Mouse (Mus musculus) MEL (cell line): ENCODE measurements around the gene Grid1. TPM values are rescaled to one million over a fixed set of nuclear protein-coding genes. Genes with fewer than 3 reads are reported as not detected.

ENCODE experiments used
- DNase-seq: peaks from one replicate; pipeline ENCODE4 v3.0.0; 2011; ENCODE audit warnings: low read depth, low spot score
- H3K27ac ChIP-seq: 2 replicates; pipeline ENCODE4 v1.5.1; 2012; ENCODE audit warnings: low read depth, mild to moderate bottlenecking, control low read depth, low read length, moderate library complexity; ENCODE audit not compliant: control insufficient read depth
- H3K27me3 ChIP-seq, 2 experiments: fragments of 150-350 bp in 1 of 2; sonication (generic) in 1 of 2; 2 replicates each; pipeline ENCODE4 v1.6.1; 2012; ENCODE audit warnings: low read length in 2 of 2, mild to moderate bottlenecking in 2 of 2, improper control_type of control experiment in 1 of 2, moderate library complexity in 1 of 2; ENCODE audit not compliant: insufficient read depth in 2 of 2, control insufficient read depth in 1 of 2
- H3K36me3 ChIP-seq, 2 experiments: 2 replicates each; pipeline ENCODE4 v1.6.1; 2012 to 2014; ENCODE audit warnings: low read length in 2 of 2, improper control_type of control experiment in 1 of 2, inconsistent platforms in 1 of 2, mild to moderate bottlenecking in 1 of 2; ENCODE audit not compliant: insufficient read depth in 2 of 2, control insufficient read depth in 1 of 2
- H3K4me1 ChIP-seq, 2 experiments: fragments of 150-350 bp in 1 of 2; sonication (generic) in 1 of 2; 2 replicates each; pipeline ENCODE4 v1.6.1; 2012; ENCODE audit warnings: low read length in 2 of 2, improper control_type of control experiment in 1 of 2, mild to moderate bottlenecking in 1 of 2; ENCODE audit not compliant: insufficient read depth in 2 of 2, control insufficient read depth in 1 of 2
- H3K4me3 ChIP-seq, 2 experiments: fragments of 150-350 bp in 1 of 2; sonication (generic) in 1 of 2; 2 replicates each; pipeline ENCODE4 v1.5.1; 2012; ENCODE audit warnings: low read depth in 2 of 2, low read length in 2 of 2, mild to moderate bottlenecking in 2 of 2, moderate library complexity in 2 of 2, control low read depth in 1 of 2, improper control_type of control experiment in 1 of 2; ENCODE audit not compliant: control insufficient read depth in 1 of 2, insufficient read depth in 1 of 2
- H3K79me2 ChIP-seq: 2 replicates; pipeline ENCODE4 v1.6.1; 2012; ENCODE audit warnings: mild to moderate bottlenecking, low read length, moderate library complexity; ENCODE audit not compliant: control insufficient read depth, poor library complexity, insufficient read depth
- H3K9ac ChIP-seq: 2 replicates; pipeline ENCODE4 v1.6.1; 2012; ENCODE audit warnings: low read depth, mild to moderate bottlenecking, control low read depth, low read length, moderate library complexity; ENCODE audit not compliant: control insufficient read depth, poor library complexity, severe bottlenecking
- H3K9me3 ChIP-seq: fragments of 150-350 bp; sonication (generic); replicated peaks from 2 replicates; pipeline ENCODE4 v1.6.1; 2012; ENCODE audit warnings: mild to moderate bottlenecking, low read length, improper control_type of control experiment, moderate library complexity; ENCODE audit not compliant: insufficient read depth
- CHD2 ChIP-seq: IDR thresholded peaks from 2 replicates; pipeline ENCODE4 v1.6.1; 2011; ENCODE audit warnings: low read length, improper control_type of control experiment
- E2F4 ChIP-seq: IDR thresholded peaks from 2 replicates; pipeline ENCODE4 v1.6.1; 2011; ENCODE audit warnings: low read depth, low read length, improper control_type of control experiment, borderline replicate concordance
- ETS1 ChIP-seq: IDR thresholded peaks from 2 replicates; pipeline ENCODE4 v1.6.1; 2012; ENCODE audit warnings: low read depth, mild to moderate bottlenecking, inconsistent platforms, low read length, improper control_type of control experiment, moderate library complexity
- GABPA ChIP-seq: IDR thresholded peaks from 2 replicates; pipeline ENCODE4 v1.6.1; 2012; ENCODE audit warnings: low read depth, mild to moderate bottlenecking, inconsistent platforms, low read length, improper control_type of control experiment, moderate library complexity
- KAT2A ChIP-seq: conservative IDR thresholded peaks from 2 replicates; pipeline ENCODE4 v1.6.1; 2012; ENCODE audit warnings: low read depth, low read length, improper control_type of control experiment, inconsistent platforms
- MAZ ChIP-seq: IDR thresholded peaks from 2 replicates; pipeline ENCODE4 v1.6.1; 2012; ENCODE audit warnings: low read depth, mild to moderate bottlenecking, inconsistent platforms, low read length, improper control_type of control experiment
- MXI1 ChIP-seq: IDR thresholded peaks from 2 replicates; pipeline ENCODE4 v1.6.1; 2011; ENCODE audit warnings: mild to moderate bottlenecking, low read depth, low read length, improper control_type of control experiment
- MYB ChIP-seq: IDR thresholded peaks from 2 replicates; pipeline ENCODE4 v1.6.1; 2011; ENCODE audit warnings: mild to moderate bottlenecking, low read depth, low read length, improper control_type of control experiment
- POLR2AphosphoS2 ChIP-seq: IDR thresholded peaks from 2 replicates; pipeline ENCODE4 v1.6.1; 2011; ENCODE audit warnings: low read length, improper control_type of control experiment
- RCOR1 ChIP-seq: IDR thresholded peaks from 2 replicates; pipeline ENCODE4 v1.6.1; 2012; ENCODE audit warnings: low read depth, mild to moderate bottlenecking, inconsistent platforms, low read length, improper control_type of control experiment
- SIN3A ChIP-seq: IDR thresholded peaks from 2 replicates; pipeline ENCODE4 v1.6.1; 2012; ENCODE audit warnings: low read length, improper control_type of control experiment, inconsistent platforms
- SMC3 ChIP-seq: IDR thresholded peaks from 2 replicates; pipeline ENCODE4 v1.6.1; 2011; ENCODE audit warnings: low read depth, low read length, improper control_type of control experiment
- TCF12 ChIP-seq: IDR thresholded peaks from 2 replicates; pipeline ENCODE4 v1.6.1; 2014; ENCODE audit warnings: low read depth, mild to moderate bottlenecking, inconsistent platforms, low read length, improper control_type of control experiment, moderate library complexity
- UBTF ChIP-seq: IDR thresholded peaks from 2 replicates; pipeline ENCODE4 v1.6.1; 2012; ENCODE audit warnings: low read depth, mild to moderate bottlenecking, inconsistent platforms, low read length, improper control_type of control experiment, moderate library complexity, borderline replicate concordance; ENCODE audit not compliant: insufficient read depth
- USF2 ChIP-seq, 2 experiments: IDR thresholded peaks; 2 replicates each; pipeline ENCODE4 v1.6.1; 2011 to 2012; ENCODE audit warnings: improper control_type of control experiment in 2 of 2, low read length in 2 of 2, borderline replicate concordance in 1 of 2, inconsistent platforms in 1 of 2, low read depth in 1 of 2, mild to moderate bottlenecking in 1 of 2; ENCODE audit not compliant: insufficient read depth in 1 of 2
- ZMIZ1 ChIP-seq: IDR thresholded peaks from 2 replicates; pipeline ENCODE4 v1.6.1; 2012; ENCODE audit warnings: low read depth, mild to moderate bottlenecking, inconsistent platforms, low read length, improper control_type of control experiment, moderate library complexity
- ZNF384 ChIP-seq: IDR thresholded peaks from 2 replicates; pipeline ENCODE4 v1.6.1; 2012; ENCODE audit warnings: low read depth, mild to moderate bottlenecking, inconsistent platforms, low read length, improper control_type of control experiment
- polyA plus RNA-seq, 2 experiments: library from polyadenylated mRNA; stranded (reverse) in 1 of 2; unstranded in 1 of 2; fragments of >175 nt in 1 of 2; fragments of >200 nt in 1 of 2; gene quantifications; 2 replicates each; pipeline versions ENCODE4 v1.2.1 to v1.2.4; 2012; ENCODE audit warnings: low replicate concordance in 2 of 2, low read depth in 1 of 2; ENCODE audit not compliant: insufficient read length in 2 of 2, insufficient read depth in 1 of 2, missing spikeins in 1 of 2
- total RNA-seq: library from RNA; depleted of rRNA; stranded (reverse); fragments of 300-350 nt; gene quantifications from 2 replicates; pipeline ENCODE4 v1.2.3, GENCODE M21; 2012

Grid1 gene
- total and polyA plus RNA-seq, 3 experiments, result not detected

DNA sequence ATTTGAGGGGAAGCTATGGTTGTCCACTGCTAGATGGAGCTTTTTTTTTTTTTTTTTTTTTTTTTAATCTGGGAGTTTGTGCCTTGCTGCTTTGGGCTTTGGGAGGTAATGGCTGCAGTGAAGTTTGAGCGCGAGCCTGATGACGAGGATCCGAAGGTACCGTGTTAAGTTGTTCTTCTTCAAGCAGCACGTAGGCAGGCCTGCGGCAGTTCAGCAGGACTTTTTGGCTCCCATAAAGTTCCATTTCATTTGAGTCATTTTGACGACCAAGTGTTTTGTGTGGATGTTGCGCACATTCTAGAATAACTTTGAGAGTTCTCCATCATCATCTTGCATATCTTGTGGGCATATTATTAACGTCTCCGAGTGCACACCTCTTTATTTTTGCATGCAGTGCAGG is 64.3 kb downstream of the Grid1 start:
- no peak overlapping the region for H3K4me3 ChIP-seq
- no peaks in the 10 kb centered on the region for H3K36me3 ChIP-seq
- TF ChIP-seq POLR2AphosphoS2, result no peak
- no peak for TF ChIP-seq E2F4
- no peak for TF ChIP-seq TCF12
- TF ChIP-seq ETS1, result no peak
- no peak for TF ChIP-seq SMC3
- TF ChIP-seq MAZ, result no peak
- no peak overlapping the region for H3K27ac ChIP-seq
- no peak overlapping the region for H3K9ac ChIP-seq
- DNase-seq, result no peak
- H3K9me3 ChIP-seq, result no peaks in the 10 kb centered on the region
- no peaks in the 10 kb centered on the region for H3K79me2 ChIP-seq
- no peaks in the 10 kb centered on the region for H3K27me3 ChIP-seq
- no peaks in the 10 kb centered on the region for H3K4me1 ChIP-seq

DNA sequence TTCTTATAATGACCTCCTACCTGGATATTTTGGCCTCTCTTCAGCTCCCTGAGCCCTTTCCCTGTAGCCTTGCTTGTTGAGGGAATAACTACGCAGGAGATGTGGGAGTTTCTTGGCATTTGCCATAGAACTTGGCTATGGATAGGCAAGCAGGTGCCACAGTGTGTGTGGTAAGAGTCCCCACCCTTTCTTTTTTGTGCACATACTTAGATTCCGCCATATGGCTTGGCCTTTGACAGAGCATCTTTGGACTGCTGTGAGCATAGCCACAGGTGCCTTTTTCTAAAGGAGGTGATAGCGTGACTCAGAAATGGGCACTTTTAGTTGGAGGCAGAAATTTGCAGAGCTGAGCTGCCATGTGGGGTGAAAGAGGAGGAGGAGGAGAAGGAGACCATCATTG is 64.7 kb downstream of the Grid1 start:
- no peak overlapping the region for H3K4me3 ChIP-seq
- TF ChIP-seq RCOR1, result no peak
- TF ChIP-seq ZNF384, result no peak
- no peak for TF ChIP-seq GABPA
- no peak for TF ChIP-seq SMC3
- no peak for TF ChIP-seq MXI1
- no peak for TF ChIP-seq MYB
- no peak for TF ChIP-seq UBTF
- TF ChIP-seq SIN3A, result no peak
- TF ChIP-seq USF2 (IDR thresholded peaks at IDR 0.05; ENCODE audit: borderline replicate concordance in 1 of 2, insufficient read depth in 1 of 2, low read depth in 1 of 2, low read length in 2 of 2), result no peak
- TF ChIP-seq ZMIZ1, result no peak
- no peak for TF ChIP-seq KAT2A
- no peak for TF ChIP-seq POLR2AphosphoS2
- no peak for TF ChIP-seq ETS1
- TF ChIP-seq CHD2, result no peak
- TF ChIP-seq, all 39 proteins: peak for 0
- no peaks in the 10 kb centered on the region for H3K36me3 ChIP-seq
- no peaks in the 10 kb centered on the region for H3K9me3 ChIP-seq
- no peak overlapping the region for H3K9ac ChIP-seq
- no peak overlapping the region for H3K27ac ChIP-seq
- H3K79me2 ChIP-seq, result no peaks in the 10 kb centered on the region
- H3K4me1 ChIP-seq, result no peaks in the 10 kb centered on the region
- DNase-seq, result no peak
- no peaks in the 10 kb centered on the region for H3K27me3 ChIP-seq
